Comparison of ENCODE assay signal across 8 mouse cellular contexts in the genomic region with DNA sequence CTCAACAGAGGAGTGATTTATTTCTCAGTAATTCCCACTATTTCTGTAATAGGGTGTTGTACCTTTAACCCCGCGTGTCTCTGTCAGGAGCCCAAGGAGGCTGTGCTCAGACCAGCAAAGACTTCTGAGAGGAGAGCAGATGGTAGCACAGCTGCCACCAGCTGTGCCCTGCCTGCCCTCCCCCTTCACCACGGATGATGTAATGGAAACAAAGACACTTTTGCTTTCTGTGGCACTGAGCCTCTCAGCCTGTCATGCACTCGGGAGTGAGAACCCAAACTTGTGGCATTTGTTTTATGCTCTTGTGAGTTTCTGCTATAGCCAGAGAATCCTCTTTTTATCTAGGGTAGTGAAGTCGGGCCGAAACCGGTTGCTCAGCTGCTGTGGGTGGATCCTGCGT.
A peak's percentile ranks its signal among the peaks of the same experiment; 100 is the strongest.
DNase-seq lines count a peak whose midpoint lies in the region; ATAC-seq lines count a peak whose summit lies in the region.

No protein-coding gene starts in this region.

- peak; percentile 63 for ATAC-seq in midbrain, embryonic 16.5 days

- peaks cover 21% of the 10 kb centered on the region for H3K36me3 ChIP-seq in forebrain, embryonic 10.5 days (replicated peaks)
- no peaks in the 10 kb centered on the region for H3K36me3 ChIP-seq in midbrain, embryonic 16.5 days (ENCODE audit: control insufficient read depth, insufficient read depth, low read length)

- no peak overlapping the region for H3K4me2 ChIP-seq in midbrain, embryonic 16.5 days (ENCODE audit: low read length)

- DNase-seq in right cerebral cortex, postnatal 10 days (ENCODE audit: low spot score in 2 of 2) = peak; percentile 49 to 57
- no peak for DNase-seq in right cerebral cortex, postnatal 14 days
- peak; percentile 24 for DNase-seq in forebrain, embryonic 10.5 days (ENCODE audit: extremely low spot score, low spot score)
- DNase-seq in heart, postnatal 4 days = peak; percentile 70
- peak; percentile 6 to 24 for DNase-seq in left cerebral cortex, adult 18-20 months (ENCODE audit: low spot score in 2 of 2)
- DNase-seq in thymus, postnatal 36 days = peak; percentile 22 to 47
- DNase-seq in urinary bladder, postnatal 4 days (ENCODE audit: low spot score in 2 of 2) = no peak

- H3K9ac ChIP-seq in midbrain, embryonic 16.5 days (ENCODE audit: low read depth, low read length) = no peak overlapping the region

- H3K4me3 ChIP-seq in forebrain, embryonic 10.5 days = no peak overlapping the region
- H3K4me3 ChIP-seq in midbrain, embryonic 16.5 days (ENCODE audit: low read depth, low read length) = no peak overlapping the region

- peak overlapping the region; percentile 72 for H3K27ac ChIP-seq in forebrain, embryonic 10.5 days
- no peak overlapping the region for H3K27ac ChIP-seq in midbrain, embryonic 16.5 days (ENCODE audit: low read length)

- peaks cover 80% of the 10 kb centered on the region for H3K4me1 ChIP-seq in forebrain, embryonic 10.5 days
- H3K4me1 ChIP-seq in midbrain, embryonic 16.5 days (ENCODE audit: control insufficient read depth, insufficient read depth, low read length) = peaks cover 26% of the 10 kb centered on the region

- H3K27me3 ChIP-seq in forebrain, embryonic 10.5 days (ENCODE audit: poor library complexity, severe bottlenecking) = no peaks in the 10 kb centered on the region
- H3K27me3 ChIP-seq in midbrain, embryonic 16.5 days (ENCODE audit: control insufficient read depth, insufficient read depth, low read depth, low read length) = no peaks in the 10 kb centered on the region

- WGBS in forebrain, embryonic 10.5 days = 64% methylated on average over 8 of the region's 8 CpGs
- 16% methylated on average over 8 of the region's 8 CpGs for WGBS in midbrain, embryonic 16.5 days

- no peaks in the 10 kb centered on the region for H3K9me3 ChIP-seq in forebrain, embryonic 10.5 days
- H3K9me3 ChIP-seq in midbrain, embryonic 16.5 days (replicated peaks; ENCODE audit: control insufficient read depth, low read length, poor library complexity, severe bottlenecking) = no peaks in the 10 kb centered on the region

Comparison
In these comparisons a context has a peak if more than half of its experiments do, and no peak if none do; other contexts are left out.
1. DNase-seq: peak in right cerebral cortex, postnatal 10 days (2 of 2), forebrain, embryonic 10.5 days (single experiment), heart, postnatal 4 days (single experiment), left cerebral cortex, adult 18-20 months (2 of 2) and thymus, postnatal 36 days (2 of 2); none in right cerebral cortex, postnatal 14 days (single experiment) and urinary bladder, postnatal 4 days (0 of 2).